Mouse (Mus musculus) neutrophil, adult 59 days (primary cell): ENCODE measurements around the gene Slc48a1. TPM values are rescaled to one million over a fixed set of nuclear protein-coding genes. Genes with fewer than 3 reads are reported as not detected.

Experiments used
- total RNA-seq, 2 experiments: library from RNA; stranded (reverse); gene quantifications; 1 replicate in 1 of 2; 2 replicates in 1 of 2; pipeline ENCODE4 v1.2.4; 2023

The Slc48a1 gene
- total RNA-seq = 10 to 100 TPM; 38.7 to 45.2 TPM

GRCm38 (mm10) chr15:97778311-97779098 lies at the start of gene Slc48a1:
Slc48a1 (plus strand) TSS chr15:97778520.

DNA sequence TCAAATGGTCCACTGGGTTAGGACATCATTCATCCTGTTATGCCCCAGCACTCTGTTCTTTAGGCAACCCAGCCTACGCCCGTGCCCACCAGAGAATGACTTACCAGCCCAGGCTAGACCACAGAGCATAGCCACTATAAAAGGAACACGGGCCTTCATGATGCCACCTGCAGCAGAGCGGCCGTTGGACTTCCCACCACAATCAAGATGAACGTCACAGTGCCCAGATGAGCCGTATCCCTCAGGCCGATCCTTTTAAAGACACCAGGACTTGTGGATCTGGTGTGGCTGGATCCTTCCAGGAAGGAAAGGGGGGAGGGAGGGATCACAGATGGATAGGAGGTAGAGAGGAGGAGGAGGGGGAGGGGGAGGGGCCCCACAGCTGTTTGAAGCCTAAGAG lies 47.2 kb upstream of the Slc48a1 start, which contains the start of gene Endou:
TSS of gene Endou (minus strand) at position 229 of the 400 bp plus-strand sequence.

GRCm38 (mm10) chr15:97767280-97768186 lies 10.8 kb upstream of the Slc48a1 start, which contains the start of gene Rapgef3:
Rapgef3 (minus strand) TSS chr15:97767972.

Other genes with a start within 250 kb of the Slc48a1 start
- gene Rpap3, start 72.7 kb upstream of the Slc48a1 start, total RNA-seq = 1 to 10 TPM; 5.4 to 5.7 TPM
- under 1 TPM; 0.20 to 0.44 TPM for gene Endou, start 47.2 kb upstream of the Slc48a1 start, total RNA-seq
- 10 to 100 TPM in 1 of 2 experiments, 1 to 10 TPM in 1; 6.6 to 10.3 TPM for gene Rapgef3, start 10.5 kb upstream of the Slc48a1 start, total RNA-seq
- 10 to 100 TPM; 16.3 to 24.7 TPM for gene Hdac7, start 66.0 kb downstream of the Slc48a1 start, total RNA-seq
- 1 to 10 TPM; 1.1 to 1.2 TPM for gene Vdr, start 132.1 kb downstream of the Slc48a1 start, total RNA-seq
- gene Tmem106c, start 185.7 kb downstream of the Slc48a1 start, total RNA-seq = 10 to 100 TPM; 10.2 to 13.6 TPM
- 1 to 10 TPM in 1 of 2 experiments, under 1 TPM in 1; 0.66 to 1.5 TPM for gene Col2a1, start 226.2 kb downstream of the Slc48a1 start, total RNA-seq